Mouse (Mus musculus): Measurements from ENCODE around the gene Nrbp1.

The Nrbp1 gene

GRCm38 (mm10) chr5:31240637-31241521 is at the start of gene Nrbp1, which contains the start of gene Gm9970:
Gene Nrbp1 (plus strand): TSS chr5:31240864.
Gene Gm9970 (minus strand): TSS chr5:31241232.
- DNase-seq (ENCODE audit: low read depth), result peak; percentile 97

- no peak for DNase-seq (ENCODE audit: low read depth)
Observed at GRCm38 (mm10) chr5:31192045-31192938, 48.4 kb upstream of the Nrbp1 start.

- peak; percentile 99 for DNase-seq (ENCODE audit: low read depth)
Observed at GRCm38 (mm10) chr5:31192939-31193630, 47.6 kb upstream of the Nrbp1 start, which contains the start of the genes Snx17 and Eif2b4. Gene Snx17 (plus strand): TSS chr5:31193227. Gene Eif2b4 (minus strand): TSS chr5:31193430.

- no peak for DNase-seq (ENCODE audit: low read depth)
Observed at GRCm38 (mm10) chr5:31193631-31194281, 46.9 kb upstream of the Nrbp1 start.

GRCm38 (mm10) chr5:31194486-31195485 is 45.9 kb upstream of the Nrbp1 start:
- DNase-seq (ENCODE audit: low read depth), result no peak

GRCm38 (mm10) chr5:31195671-31196070 is 45.0 kb upstream of the Nrbp1 start:
- no peak for DNase-seq (ENCODE audit: low read depth)

GRCm38 (mm10) chr5:31196207-31196606 is 44.5 kb upstream of the Nrbp1 start:
- DNase-seq (ENCODE audit: low read depth), result no peak

GRCm38 (mm10) chr5:31197072-31197471 is 43.6 kb upstream of the Nrbp1 start:
- no peak for DNase-seq (ENCODE audit: low read depth)

GRCm38 (mm10) chr5:31198170-31198569 is 42.5 kb upstream of the Nrbp1 start:
- no peak for DNase-seq (ENCODE audit: low read depth)

GRCm38 (mm10) chr5:31198616-31199320 is 41.9 kb upstream of the Nrbp1 start:
- no peak for DNase-seq (ENCODE audit: low read depth)

GRCm38 (mm10) chr5:31199321-31199892 is 41.3 kb upstream of the Nrbp1 start:
- no peak for DNase-seq (ENCODE audit: low read depth)

- no peak for DNase-seq (ENCODE audit: low read depth)
Observed at GRCm38 (mm10) chr5:31199893-31200292, 40.8 kb upstream of the Nrbp1 start.

GRCm38 (mm10) chr5:31200327-31200768 is 40.3 kb upstream of the Nrbp1 start:
- no peak for DNase-seq (ENCODE audit: low read depth)

GRCm38 (mm10) chr5:31201042-31201741 is 39.5 kb upstream of the Nrbp1 start:
- no peak for DNase-seq (ENCODE audit: low read depth)

GRCm38 (mm10) chr5:31201742-31202590 is 38.7 kb upstream of the Nrbp1 start, which contains the start of gene Zfp513:
Gene Zfp513 (minus strand): TSS chr5:31202303.
- peak; percentile 97 for DNase-seq (ENCODE audit: low read depth)

- no peak for DNase-seq (ENCODE audit: low read depth)
Observed at GRCm38 (mm10) chr5:31202933-31203332, 37.7 kb upstream of the Nrbp1 start.

- DNase-seq (ENCODE audit: low read depth), result no peak
Observed at GRCm38 (mm10) chr5:31203866-31204265, 36.8 kb upstream of the Nrbp1 start.

All from naive thymus-derived CD4-positive, alpha-beta T cell, adult 2 months (primary cell).